Mouse (Mus musculus) adrenal gland, adult 2 months (tissue): ENCODE data around the gene 1700001O22Rik. TPM values are rescaled to one million over a fixed set of nuclear protein-coding genes. Genes with fewer than 3 reads are reported as not detected.
A peak's percentile ranks its signal among the peaks of the same experiment; 100 is the strongest.

Experiments used
- DNase-seq: peaks from one replicate; pipeline ENCODE4 v3.0.0; 2021
- polyA plus RNA-seq: library from polyadenylated mRNA; depleted of rRNA; stranded (reverse); fragments of >200 nt; gene quantifications from 2 replicates; pipeline ENCODE4 v1.2.3, GENCODE M21; 2012
- total RNA-seq, 2 experiments: library from RNA; stranded (reverse); gene quantifications; 2 replicates each; pipeline ENCODE4 v1.2.3; 2021

1700001O22Rik gene
- total and polyA plus RNA-seq, 3 experiments = 1.8 to 5.0 (median 2.8) TPM

DNA sequence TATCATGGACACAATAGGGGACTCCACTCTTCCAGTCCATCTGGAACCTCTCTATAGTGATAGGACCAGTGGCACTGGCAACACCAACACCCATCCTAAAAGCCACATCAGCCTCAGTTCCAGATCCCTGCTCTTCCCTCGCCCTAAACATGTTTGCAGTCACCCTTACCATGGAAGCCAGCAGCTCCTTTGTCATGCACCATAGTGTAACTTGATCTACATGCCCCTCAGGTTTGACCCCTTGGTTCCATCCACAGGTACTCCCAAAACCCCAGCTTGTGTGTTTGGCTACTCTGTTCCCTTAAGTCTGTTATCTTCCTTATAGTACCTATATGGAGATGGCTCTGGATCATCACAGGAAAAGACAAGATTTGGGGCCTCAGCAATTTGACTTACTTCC lies 12.9 kb upstream of the 1700001O22Rik start:
- no peak for DNase-seq

DNA sequence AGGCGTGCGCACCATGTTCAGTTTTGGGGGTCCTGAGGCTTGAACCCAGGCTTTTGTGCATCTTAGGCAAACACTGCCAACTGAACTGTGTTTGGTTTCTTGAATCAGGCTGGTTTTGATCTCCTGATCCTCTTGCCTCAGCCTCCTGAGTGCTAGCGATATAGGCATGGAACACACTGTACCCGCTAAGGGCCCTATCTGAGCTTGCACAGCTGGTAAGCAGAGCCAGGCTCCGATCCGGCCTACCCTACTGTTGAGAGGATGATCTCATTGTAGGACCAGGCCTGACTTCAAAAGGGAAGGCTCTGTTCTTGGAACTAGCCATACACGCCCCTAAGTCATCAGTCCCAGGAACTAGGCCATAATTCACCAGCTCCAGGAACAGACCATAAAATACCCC lies 7.1 kb upstream of the 1700001O22Rik start:
- DNase-seq = no peak

DNA sequence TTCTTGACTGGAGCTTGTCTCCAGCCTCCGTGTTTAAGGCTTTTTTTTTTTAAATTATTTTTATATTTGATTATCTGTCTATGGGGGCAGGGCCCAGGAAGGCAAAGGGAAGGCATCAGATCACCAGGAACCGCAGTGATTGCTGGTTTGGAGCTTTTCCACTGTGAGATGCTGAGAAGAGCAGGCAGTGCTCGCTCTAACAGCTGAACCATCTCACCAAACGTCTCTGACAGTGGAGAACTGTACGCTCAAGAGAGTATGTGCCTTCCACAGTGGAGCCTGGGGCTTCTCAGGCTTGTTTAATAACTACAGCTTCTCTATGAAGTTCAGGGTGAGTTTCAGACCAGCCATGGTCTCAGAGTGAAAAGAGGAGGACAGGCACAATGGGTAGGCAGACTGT lies 6.0 kb upstream of the 1700001O22Rik start:
- DNase-seq = no peak

DNA sequence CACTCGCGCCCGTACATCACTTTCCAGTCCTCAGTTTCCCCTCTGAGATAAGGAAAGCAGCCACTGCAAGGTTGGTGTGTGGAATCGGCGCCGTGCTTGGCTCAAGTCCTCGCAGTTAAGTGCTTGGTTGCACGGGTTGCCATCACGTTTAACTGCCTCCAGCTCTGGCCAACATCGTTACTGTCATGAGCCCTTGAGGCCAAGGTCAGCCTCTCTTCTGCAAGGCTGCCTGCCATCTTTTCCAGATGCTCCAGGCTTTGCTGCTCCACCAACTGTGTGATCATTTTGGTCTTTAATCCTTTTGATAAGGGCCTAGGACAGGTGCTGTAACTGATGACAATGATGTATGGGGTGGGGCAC lies 4.8 kb upstream of the 1700001O22Rik start:
- DNase-seq = peak; percentile 70

DNA sequence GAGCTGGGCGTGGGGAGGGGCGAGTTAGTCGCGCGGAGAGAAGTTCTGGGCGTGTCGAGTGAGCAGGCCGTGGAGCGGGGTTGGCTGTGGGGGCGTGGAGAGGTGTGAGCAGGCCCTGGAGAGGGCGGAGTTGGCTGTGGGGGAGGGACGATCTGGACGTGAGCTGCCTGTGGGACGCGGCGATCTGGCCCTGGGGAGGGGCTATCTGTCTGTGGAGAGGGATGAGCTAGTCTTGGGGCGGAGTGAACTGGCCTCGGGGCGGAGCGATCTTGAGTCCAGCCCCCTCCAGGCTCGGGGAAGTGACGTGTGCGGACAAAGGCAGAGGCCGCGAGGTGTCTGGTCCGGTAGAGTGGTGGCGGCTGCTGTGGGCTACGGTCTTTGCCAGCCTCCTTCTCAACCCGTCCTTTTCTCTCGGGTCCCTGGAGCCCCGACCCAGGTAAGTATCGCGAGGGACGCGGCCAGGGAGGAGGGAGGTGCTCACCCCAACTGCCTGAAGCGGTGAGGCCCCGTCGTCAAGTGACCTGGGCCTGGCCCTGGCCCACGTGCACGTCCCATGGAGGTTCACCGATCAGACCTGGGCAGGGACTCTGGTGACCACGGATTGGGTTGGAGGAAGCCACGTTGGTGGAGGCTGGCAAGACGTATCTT lies 4.3 kb upstream of the 1700001O22Rik start, which contains the start of gene Ntmt1:
TSS of gene Ntmt1 (plus strand) at position 179 of the 648 bp plus-strand sequence.
- peak; percentile 100 for DNase-seq

DNA sequence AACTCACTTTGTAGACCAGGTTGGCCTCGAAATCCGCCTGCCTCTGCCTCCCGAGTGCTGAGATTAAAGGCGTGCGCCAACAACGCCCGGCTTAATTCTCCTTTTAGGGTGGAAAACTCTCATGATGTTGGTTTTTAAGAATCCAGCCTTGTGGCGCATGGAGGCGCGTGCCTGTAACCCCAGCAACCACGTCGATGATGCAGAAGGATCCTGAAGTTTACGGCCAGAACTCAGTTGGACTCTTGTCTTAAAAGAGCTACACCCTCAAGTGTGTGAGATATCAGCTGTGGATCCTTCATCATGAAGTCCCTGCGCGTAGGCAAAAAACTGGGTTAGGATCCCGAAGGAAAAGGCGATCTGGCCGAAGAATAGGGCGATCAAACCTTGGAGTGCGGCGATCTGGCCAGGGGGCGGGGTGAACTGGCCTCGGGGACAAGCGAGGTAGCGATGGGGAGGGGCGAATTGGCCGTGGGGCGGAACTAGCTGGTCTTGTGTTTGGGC lies 3.7 kb upstream of the 1700001O22Rik start:
- no peak for DNase-seq

DNA sequence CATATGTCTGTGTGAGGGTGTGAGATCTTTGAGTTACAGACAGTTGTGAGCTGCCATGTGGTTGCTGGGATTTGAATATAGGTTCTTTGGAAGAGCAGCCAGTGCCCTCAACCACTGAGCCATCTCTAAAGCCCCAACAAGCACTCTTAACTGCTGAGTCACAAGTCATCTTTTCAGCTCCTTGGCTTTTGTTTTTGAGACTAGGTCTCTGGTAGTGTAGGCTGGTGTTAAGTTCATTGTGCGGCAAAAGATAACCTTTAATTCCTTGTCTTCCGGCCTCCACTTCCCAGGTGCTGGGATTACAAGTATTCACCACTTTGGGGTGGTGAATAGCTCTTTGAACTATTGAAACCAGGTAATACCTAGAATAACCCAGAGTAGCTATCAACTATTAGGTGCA lies 2.5 kb upstream of the 1700001O22Rik start:
- no peak for DNase-seq

DNA sequence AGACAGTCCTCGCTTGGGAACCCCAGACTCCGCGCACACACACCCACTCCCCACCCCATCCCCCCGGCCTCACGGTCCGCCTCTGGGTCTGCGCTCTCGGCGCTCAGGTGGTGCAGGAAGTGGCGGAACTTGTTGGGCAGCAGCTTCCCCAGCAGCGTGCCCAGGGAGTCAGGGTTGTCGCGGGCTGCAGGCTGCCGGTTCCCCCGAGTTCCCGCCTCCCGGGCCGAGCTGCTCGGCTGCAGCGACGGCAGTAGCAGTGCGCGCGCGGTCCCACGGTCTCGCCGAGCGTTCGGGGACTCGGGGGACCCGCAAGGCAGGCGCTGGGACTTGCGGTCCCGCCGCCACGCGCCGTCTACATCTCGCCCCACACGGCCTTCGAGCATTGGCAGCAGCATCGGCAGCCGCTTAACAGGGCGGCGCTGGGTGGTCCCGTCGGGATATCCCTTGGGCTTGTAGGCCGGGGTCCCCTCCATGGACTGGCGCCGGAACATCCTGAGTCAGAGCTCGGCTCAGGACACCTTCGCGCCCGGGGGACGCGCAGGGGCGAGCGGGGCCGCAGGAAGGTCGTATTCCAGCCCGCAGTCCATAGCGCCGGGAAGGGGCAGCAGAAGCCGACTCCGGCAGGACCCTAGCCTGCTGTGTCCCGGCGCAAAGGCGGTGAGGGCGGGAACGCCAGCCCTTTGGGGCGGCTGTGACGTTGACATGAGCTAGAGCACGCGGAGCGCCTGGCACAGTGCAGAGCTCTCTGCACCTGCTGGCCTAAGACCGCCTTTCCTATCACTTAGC lies 2.2 kb downstream of the 1700001O22Rik start:
- peak; percentile 70 for DNase-seq

DNA sequence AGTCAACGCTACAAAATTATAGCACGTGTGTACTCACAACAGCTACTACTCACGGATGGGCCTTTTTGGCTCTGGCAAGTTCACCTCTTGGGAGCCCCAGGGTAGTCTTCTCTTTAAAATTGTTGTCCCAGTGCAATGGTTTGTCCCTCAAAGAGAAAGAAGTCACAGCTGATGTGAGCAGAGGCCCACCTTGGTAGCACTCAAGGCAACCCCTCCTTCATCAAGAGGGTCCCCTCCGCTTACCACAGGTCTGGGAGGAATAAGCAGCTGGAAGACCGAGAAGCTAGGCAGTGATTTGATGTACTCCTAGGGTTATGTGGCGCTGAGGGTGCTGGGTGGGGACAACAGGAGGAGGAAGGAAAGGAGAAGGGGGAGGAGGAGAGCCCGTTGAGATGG lies 2.8 kb downstream of the 1700001O22Rik start:
- no peak for DNase-seq

DNA sequence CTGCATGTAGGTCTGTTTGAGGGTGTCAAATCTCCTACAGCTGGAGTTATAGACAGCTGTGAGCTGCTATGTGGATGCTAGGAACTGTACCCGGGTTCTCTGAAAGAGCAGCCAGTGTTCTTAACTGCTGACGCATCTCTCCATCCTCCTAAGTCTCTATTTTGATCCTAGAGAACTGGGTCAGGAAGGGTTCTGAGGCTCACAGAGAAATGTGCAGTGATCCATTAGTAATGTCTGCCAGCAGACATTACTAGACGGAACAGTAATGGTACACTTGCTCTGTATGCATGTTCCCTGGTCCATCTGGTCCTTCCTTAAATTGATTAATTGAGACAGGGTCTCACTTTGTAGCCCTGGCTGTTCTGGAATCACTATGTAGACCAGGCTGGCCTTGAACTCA lies 4.0 kb downstream of the 1700001O22Rik start:
- DNase-seq = no peak

DNA sequence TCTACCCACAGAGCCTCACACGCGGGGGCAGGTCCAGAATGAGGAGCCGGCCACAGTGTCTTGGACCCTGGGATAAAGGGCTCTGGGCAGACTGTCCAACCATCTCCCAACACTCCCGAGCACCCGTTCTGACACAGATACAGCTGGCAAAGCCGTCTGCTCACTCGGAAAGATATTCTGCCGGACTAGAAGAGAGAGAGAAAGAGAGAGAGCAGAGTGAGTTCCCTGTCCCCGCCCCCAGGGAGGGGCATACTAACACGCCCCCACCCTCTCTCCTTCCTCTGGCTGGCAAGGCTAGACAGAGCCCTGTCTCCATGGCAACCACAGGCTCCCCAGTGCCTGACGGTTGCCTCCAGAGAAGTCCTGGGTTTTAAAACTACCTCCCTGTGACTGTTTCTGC lies 7.1 kb downstream of the 1700001O22Rik start:
- peak; percentile 89 for DNase-seq

DNA sequence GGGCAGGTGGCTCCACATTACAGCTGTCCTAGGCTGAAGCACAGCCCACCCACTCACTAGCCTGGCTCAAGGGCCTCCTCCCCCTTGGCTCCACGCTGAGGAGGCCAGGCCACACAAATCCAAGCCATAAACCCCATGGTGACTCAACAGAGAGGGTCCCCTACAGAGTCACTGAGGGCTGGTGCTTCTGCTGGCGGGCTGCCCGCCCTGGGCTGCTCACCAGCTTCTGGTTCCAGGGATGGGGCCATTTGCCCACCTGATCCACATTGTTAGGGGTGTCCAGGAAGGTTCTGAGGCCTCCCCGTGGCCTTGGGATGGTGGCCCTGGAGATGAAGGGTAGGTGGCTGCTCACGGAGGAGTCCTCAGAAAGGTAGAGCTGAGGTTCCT lies 7.6 kb downstream of the 1700001O22Rik start:
- peak; percentile 31 for DNase-seq

DNA sequence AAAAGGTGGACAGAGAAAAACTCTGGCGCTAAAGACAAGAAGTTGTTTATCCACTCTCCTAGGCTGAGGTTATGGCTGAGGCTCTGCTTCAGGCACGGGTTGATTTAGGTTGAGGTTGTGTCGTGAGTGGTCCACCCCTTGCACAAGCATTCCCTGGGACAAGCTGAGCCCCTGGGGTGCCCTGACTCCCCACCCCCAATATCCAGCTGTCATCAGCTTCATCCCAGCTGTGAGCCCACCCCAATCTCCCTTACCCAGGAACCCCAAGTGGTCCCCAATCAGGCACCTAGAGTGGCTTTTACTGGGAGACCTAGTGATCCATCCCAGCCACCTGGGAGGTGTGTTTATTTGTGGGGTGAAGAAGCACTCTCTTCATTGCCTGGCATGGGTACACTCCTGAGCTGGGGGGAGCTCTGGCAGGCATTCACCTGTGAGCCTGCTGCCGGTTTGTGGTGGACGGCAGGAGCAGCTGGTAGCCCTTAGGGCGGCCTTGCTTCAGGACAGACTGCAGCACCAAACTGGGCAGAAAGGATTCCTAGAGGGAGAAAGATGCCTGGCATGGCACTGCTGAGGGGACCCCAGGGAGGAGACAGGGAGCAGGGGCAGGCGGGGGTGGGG lies 8.1 kb downstream of the 1700001O22Rik start:
- DNase-seq = no peak

DNA sequence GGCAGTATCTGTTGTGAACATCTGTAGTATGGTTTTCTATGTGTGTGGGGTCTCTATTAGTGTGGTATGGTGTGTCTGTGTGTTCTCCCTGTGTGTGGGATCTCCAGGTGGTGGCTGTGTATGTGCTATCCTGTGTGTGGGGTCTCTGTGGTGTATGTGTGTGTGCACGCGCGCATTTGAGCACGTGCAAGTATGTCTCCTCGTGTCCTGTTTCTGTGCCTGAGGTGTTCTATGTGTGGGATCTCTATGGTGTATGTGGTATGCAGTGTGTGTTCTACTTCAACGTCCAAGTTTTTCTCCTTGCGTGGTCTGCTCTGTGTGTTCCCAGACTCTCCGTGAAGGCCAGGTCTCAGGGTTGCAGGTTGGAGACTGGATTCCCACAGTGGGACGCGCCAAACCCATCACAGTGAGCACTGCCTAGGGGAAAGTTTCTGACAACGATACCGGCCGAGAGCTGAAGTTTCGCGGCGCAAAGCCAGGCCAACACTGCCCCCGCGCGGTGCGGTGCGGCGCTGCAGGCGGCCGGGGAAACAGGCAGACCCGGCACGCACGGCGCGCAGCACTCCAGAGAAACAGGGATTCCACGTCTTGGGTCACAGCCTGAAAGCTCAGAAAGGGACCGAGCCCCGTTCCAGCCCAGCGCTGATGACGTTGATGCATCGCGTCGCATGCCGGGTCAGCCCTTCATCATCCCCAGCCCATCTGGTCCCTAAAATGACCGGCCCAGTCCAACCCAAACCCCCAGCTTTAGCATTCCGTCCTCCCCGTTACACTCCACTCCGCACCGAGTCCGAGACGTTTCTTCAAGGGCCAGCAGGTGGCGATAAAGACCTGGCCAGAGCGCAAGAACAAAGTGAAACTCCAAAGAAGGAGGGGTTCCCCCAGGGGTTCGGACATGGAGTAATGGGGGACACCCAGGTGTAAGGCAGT lies 9.0 kb downstream of the 1700001O22Rik start:
- DNase-seq = peak; percentile 96

DNA sequence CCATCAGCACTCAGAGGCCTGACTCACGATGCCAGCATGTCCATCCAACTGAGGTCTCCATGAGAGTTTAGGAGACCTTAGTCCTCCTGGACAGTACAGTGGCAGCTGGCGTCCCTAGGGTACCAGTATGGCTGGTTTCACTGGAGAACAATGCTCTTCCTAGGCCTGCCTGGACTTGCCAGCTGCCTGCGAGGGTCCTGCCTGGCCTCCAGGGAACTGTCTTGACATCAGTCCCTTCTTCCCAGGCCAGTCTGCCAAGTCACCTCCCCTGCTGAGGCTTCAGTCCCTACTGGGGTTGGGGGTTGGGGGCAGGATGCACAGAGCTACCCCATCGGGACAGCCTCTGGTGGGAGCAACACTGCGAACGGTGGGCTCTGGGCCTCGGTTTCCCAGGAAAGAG lies 11.4 kb downstream of the 1700001O22Rik start:
- DNase-seq = no peak

DNA sequence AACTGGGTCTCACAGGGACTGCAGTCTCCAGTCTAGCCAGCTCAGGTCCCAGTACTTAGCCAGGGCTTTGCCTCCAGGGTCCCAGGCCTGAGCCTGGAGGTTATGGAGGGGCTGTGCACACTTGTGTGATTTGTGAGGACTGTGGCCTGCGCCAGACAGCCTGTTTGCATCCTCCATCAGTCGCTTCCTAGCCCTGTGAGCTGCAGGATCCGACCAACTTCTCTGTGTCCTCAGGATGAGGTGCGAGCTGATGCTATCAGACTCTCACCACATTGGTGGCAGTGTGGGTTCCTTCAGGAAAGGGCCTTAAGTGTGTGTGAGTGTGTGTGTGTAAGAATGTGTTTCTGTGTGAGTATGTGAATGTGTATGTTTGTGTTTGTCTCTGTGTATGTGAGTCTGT lies 16.0 kb downstream of the 1700001O22Rik start:
- DNase-seq = no peak

DNA sequence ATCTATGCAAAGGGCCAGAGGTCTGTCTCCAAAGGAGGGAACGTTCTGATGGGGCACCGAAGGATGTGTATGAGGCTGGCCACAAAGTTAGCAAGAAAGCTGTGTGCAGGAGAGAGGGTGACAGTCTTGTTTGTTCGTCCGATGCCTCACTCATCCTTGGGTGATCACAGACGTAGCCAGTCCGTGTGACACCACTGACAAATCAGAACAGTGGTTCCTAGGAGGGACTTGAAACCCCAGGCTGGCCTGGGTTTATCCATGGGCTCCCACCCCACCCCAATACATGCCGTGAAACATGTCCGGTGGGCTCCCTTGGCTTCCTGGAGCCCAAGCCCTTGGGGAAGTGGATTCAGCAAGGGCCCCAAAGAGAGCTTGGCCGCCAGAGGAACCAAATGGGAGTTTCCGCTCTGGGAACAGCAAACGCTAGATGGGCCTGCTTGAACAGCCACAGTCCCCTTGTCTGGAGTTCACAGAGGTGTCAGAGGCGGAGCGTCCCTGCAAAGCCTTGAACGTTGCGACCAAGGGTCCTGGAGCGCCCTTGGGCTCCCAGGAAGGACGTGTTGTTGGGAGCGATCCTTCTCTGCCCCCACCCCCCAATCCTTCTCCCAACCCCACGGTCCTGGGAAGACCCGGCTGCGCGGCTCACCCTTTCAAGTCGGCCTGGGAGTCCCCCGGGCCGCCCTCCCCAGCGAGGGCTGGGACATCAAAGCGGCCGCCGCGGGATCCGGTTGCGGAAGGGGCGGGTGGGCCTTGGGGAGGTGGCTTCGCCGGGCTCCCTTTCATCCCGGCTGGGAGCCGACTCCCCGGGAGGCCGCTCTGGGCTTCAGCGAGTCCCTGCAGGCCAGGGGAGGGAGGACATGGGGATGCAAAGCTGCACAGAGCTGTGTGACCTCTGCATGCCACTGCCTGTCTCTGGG lies 19.1 kb downstream of the 1700001O22Rik start:
- DNase-seq = peak; percentile 89

DNA sequence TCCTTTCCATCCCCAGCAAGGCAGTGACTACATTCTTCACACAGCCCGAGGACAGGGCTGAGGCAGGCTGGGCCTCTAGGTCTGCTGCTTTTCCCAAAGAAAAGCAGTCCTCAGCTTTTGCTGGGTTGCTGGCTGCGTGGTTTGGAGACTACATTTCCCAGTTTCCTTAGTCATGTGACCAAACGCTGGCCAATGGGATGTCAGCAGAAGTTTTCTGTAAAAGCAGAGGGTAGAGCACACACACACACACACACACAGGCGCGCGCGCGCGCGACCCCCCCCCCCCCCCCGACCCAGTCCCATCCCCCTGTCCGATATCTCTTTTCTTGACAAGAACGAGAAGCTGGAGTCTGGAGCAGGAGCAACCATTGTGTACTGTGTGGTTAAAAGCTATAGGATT lies 20.1 kb downstream of the 1700001O22Rik start:
- DNase-seq = peak; percentile 85

DNA sequence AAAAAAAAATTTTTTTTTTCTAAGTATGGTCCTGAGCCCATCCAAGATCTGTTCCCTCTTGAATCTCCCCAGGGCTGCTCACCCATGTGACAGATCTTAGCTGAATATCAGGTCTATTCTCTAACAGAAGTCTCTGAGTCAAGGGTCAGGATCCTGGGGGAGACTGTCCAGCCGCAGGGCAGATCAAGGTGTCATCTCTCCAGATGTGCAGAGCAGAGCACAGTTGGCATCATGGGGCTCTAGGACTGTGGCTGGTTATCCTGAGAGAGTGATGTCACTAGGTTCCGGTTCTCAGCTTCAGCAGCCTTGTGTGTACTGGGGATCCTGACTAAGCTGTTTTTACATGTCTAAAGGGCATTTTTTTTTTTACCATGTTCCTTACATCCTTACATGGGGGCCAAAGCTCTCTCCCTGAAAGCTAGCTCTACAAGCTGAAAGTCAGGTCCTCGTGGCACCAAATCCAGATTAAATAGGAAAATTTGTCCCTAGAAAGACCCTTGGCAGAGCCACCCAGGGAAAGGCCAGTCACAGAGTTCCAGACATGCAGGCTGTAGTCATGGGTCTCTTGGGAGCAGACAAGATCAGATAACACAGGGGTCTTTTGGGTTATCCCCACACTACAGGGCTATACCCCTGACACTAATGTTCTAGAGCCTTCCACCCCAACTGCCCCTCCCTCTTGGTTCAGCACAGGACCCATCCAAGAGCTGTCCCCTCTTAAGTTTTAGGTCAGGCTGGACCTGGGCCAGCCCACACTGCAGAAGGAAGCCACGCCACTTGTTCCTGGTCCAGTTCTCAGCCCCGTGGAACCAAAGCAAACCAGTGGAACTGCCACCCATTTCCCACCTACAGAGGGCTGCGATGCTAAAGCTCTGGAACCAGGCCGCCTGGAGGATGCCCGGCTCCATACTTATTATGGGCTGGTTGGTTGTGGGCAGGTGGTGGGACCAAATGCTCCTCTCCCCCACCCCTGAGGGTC lies 20.9 kb downstream of the 1700001O22Rik start:
- DNase-seq = no peak

DNA sequence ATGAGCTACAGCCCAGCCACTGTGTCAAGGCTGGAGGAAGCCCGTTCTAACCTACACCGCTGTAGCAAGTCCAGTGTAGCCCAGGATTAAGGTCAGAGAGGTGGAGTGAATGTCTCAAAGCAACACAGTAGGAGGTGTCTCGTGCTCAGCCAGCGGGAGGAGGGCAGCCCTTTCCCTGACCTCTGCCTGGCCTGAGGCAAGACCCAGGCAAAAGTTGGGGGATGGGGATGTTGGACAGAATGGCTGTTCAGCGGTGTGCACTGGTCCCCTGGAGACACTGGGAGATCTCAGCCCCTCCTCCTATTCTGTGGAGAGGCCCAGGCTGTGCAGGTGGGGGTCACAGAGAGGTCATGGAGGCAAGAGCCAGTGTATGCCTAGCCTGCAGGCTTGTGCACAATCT lies 24.2 kb downstream of the 1700001O22Rik start:
- DNase-seq = peak; percentile 21
